In genomic region chr17:5841128-5841942, GRCm38 (mm10) we compare ENCODE assay signal across 8 mouse cellular contexts. TPM values are rescaled to one million over a fixed set of nuclear protein-coding genes. Genes with fewer than 3 reads are reported as not detected.
DNase-seq lines count a peak whose midpoint lies in the region; ATAC-seq and TF ChIP-seq lines count a peak whose summit lies in the region.

TSS of gene Snx9 (plus strand) at chr17:5841329.

- 2% methylated on average over 72 of the region's 131 CpGs for WGBS in hindbrain, postnatal 0 days

- peak; percentile 55 for DNase-seq in R1 (ENCODE audit: low read depth, low spot score)
- peak; percentile 42 to 71 for DNase-seq in cerebellum, postnatal 4 days (ENCODE audit: low spot score in 2 of 2)
- DNase-seq in gastrocnemius, postnatal 10 days, result peak; percentile 81
- peak; percentile 80 for DNase-seq in hindbrain, postnatal 0 days (ENCODE audit: low spot score)
- peak; percentile 31 to 37 for DNase-seq in left cerebral cortex, adult 8-10 months (ENCODE audit: low spot score in 2 of 2)
- DNase-seq in right cerebral cortex, postnatal 14 days, result peak; percentile 59
- peak; percentile 67 for DNase-seq in urinary bladder, postnatal 25 days (ENCODE audit: low spot score)

- peak within 1 kb of the TSS; percentile 73 for H3K4me3 ChIP-seq in hindbrain, postnatal 0 days (ENCODE audit: low read length)
- H3K4me3 ChIP-seq in megakaryocyte, embryonic 14.5 days (replicated peaks), result peak within 1 kb of the TSS; percentile 95

- peak within 1 kb of the TSS; percentile 76 for H3K4me2 ChIP-seq in hindbrain, postnatal 0 days (ENCODE audit: low read depth, low read length)

- peak; percentile 90 for ATAC-seq in hindbrain, postnatal 0 days

- H3K27me3 ChIP-seq in hindbrain, postnatal 0 days (ENCODE audit: insufficient read depth, low read length), result no peaks in the 10 kb centered on the region
- H3K27me3 ChIP-seq in megakaryocyte, embryonic 14.5 days (replicated peaks), result no peaks in the 10 kb centered on the region

- no peaks in the 10 kb centered on the region for H3K9me3 ChIP-seq in hindbrain, postnatal 0 days (ENCODE audit: low read length)
- H3K9me3 ChIP-seq in megakaryocyte, embryonic 14.5 days, result peaks cover 7% of the 10 kb centered on the region

- peak within 1 kb of the TSS; percentile 96 for H3K9ac ChIP-seq in hindbrain, postnatal 0 days (replicated peaks; ENCODE audit: low read length)

- TF ChIP-seq CTCF in hindbrain, postnatal 0 days (IDR thresholded peaks at IDR 0.05; ENCODE audit: low read depth), result no peak

- no peaks in the 10 kb centered on the region for H3K36me3 ChIP-seq in hindbrain, postnatal 0 days (ENCODE audit: insufficient read depth, low read length)
- peaks cover 29% of the 10 kb centered on the region for H3K36me3 ChIP-seq in megakaryocyte, embryonic 14.5 days (replicated peaks; ENCODE audit: low read length)

- peak within 1 kb of the TSS; percentile 97 for H3K27ac ChIP-seq in hindbrain, postnatal 0 days

- no peaks in the 10 kb centered on the region; the same call in 1 of the 2 replicates for H3K4me1 ChIP-seq in hindbrain, postnatal 0 days (ENCODE audit: insufficient read depth, low read length)
- peaks cover 65% of the 10 kb centered on the region for H3K4me1 ChIP-seq in megakaryocyte, embryonic 14.5 days

RNA-seq across cellular contexts. Expression of gene Snx9, which starts in this region (rescaled TPM):
- 10 to 100 TPM; 28.2 to 29.8 TPM for total RNA-seq in gastrocnemius, postnatal 10 days (2021)
- total RNA-seq in hindbrain, postnatal 0 days (2014; rRNA removed), result 6.2 and 12.5 TPM in 2 replicates
- polyA plus RNA-seq in hindbrain, postnatal 0 days (2015; fragmentation: Nextera tagmentation; extraction: Ambion mirVana), result 6.7 and 7.0 TPM in 2 replicates
- total RNA-seq in left cerebral cortex, adult 8-10 months (2022), result 10 to 100 TPM; 14.5 to 16.2 (median 15.0) TPM
- 35.2 and 38.7 TPM in 2 replicates for polyA plus RNA-seq in megakaryocyte, embryonic 14.5 days (2012; ENCODE audit: insufficient read depth, low replicate concordance)

Comparison
In these comparisons a context has a peak if more than half of its experiments do, and no peak if none do; other contexts are left out.
1. Peak in every context shown above with its lines: DNase-seq, ATAC-seq, H3K4me3 ChIP-seq and H3K27ac ChIP-seq.